Mouse (Mus musculus) ZHBTc4 (cell line): ENCODE measurements around the gene AW011738.

ENCODE experiments used
- DNase-seq: peaks from one replicate; pipeline ENCODE4 v3.0.0-alpha.2; 2011; ENCODE audit warnings: low read depth, low spot score

The AW011738 gene

DNA sequence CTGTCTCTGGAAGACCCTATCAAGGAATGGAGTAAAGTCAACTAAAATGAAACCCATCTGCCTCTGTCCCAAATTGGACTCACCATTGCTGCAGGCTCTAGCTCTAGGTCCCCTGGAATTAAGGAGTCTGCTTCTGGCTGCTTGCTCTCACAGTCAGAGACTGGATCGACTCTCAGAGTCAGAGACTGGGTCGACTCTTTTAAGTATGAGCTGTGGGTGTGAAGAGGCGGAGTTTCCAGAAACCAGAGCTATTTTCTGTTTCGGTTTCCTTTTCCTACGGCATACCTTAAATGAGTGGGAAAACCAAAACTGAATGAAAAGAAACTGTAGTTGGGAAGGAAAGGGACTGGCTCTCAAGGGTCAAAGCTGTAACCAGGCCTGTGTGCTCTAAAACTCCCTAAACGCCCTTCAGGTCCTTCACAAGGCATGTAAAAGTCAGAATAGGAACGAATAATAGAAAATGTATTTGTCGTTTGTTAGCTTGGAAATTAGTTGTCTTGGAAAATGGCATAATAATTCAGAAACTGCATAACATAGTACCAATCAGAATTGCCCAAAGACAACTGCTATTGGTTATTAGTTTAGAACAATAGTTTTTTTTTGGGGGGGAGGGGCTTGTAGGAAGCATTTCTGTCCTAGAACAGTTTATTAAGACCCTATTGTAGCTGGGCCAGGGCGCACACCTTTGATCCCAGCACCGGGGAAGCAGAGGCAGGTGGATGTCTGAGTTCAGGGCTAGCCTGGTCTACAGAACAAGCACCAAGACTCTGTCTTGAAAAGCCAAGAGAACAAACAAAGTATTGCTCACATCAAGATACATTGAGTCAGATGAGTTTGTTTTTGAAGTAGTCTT lies 2.3 kb upstream of the AW011738 start, which contains the start of gene Isg15:
TSS of gene Isg15 (minus strand) at position 196 of the 853 bp plus-strand sequence.
- DNase-seq: no peak

DNA sequence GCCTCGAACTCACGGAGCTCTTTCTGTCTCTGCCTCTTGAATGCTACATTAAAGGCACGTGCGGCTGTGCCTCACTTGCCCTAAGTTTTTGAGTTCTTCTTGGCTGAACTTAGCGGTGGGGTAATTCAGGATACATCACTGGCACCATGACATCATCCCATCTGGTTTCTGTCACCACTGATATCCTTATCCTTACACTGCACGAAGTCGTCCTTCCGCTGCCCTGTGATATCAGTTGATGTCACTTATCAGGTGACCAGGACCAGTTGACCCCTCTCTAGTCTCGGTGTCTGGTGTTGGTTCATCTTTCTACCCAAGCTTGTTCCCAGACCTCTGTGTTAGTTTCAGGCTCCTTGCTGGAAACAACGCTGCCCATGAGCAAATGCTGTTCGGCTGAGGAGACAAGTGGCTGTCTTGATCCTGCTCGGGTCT lies 626 bp upstream of the AW011738 start:
- no peak for DNase-seq

DNA sequence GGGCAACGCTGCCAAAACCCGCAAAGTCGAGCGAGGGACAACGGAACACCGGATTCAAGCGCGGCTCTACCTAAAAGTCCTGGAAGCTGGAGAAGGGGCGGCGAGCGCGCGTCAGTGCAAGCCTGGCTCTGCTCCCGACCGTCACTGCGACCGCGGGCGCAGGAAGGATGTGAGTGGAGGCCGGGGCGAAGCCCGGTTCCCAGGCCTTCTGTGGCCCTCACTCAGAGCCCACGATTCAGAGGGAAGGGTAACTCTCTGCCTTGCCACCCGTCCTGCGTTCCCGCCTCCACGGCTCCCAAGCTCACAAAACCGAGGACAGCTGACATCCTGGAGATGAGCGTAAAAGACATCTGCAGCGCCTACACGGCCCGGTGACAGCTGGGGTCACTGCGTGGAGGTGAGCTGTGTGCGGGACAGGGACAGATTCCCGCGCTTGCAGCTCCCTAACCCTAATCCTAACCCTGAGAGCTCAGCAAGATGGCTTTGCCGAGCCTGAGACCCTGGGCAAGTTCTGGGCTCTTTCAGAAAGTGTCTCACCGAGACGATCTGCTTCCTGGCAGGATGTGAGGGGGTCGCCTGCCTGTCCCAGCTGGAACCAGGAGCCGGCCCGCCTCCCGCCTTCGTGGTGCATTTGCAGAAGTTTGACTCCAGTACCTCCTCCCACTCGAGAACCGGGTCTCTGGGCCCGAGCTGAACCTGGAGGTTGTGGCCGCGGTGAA lies 468 bp downstream of the AW011738 start:
- DNase-seq: peak; percentile 70

DNA sequence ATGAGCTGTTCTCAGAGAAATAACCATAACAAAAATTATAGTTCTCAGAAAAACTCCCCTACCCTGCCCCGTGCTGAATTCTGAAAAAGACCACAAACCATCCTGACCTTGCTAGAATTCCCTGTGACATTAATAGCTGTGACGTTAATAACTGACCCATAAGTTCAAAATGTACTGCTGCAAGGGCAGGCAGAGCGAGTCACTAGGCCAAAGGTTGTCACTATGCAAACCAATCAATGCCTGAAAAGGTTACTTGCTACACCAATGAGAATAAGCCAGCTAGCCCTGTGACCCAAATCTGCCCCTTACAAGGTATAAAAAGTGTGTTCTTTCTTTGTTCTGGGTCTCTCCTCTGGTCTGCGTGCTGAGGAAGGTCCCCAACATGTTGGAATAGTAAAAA lies 5.8 kb downstream of the AW011738 start:
- no peak for DNase-seq

DNA sequence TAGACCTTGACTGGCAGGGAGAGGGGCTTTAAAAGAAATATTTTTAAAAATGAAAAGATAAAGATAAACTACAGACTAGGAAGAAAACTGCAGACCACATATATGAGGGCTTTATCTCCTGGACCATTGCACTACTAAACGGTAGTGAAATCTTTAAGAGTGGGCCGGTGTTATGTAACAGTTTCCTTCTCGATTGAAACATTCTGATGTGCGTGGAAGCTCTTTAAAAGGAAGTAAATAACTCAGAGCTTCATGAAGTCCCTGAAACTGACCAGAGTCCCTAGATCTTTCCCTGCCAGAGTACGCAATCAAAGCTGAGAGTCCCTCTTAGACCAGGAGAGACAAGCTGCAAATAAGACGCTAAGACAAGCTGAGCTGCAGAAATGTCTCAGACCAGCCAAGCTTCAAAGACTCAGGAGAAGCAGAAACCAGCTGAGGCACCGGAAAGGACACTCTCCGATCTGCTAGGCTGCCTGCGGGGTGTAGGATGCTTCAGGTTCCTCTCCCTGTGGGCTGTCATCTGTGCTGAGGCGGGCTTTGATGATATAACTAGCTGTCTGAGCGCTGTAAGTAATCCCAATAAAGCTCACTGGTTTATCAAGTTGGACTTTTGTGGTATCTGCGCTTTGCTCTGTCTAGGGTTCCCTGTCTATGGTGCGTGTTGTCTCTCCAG lies 7.0 kb downstream of the AW011738 start:
- DNase-seq: no peak

DNA sequence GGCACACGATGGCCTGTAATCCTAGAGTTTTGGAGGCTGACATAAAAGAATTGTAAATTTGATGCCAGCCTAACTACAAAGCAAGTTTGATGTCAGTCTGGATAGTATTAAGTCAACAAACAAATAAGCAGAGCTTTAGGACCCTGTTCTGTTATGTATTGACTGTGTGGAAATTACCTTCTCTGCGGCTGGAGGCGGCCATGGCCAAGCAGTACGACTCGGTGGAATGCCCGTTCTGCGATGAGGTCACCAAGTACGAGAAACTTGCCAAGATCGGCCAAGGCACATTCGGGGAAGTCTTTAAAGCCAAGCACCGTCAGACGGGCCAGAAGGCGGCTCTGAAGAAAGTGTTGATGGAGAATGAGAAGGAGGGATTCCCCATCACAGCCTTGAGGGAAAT lies 10.0 kb downstream of the AW011738 start:
- no peak for DNase-seq

DNA sequence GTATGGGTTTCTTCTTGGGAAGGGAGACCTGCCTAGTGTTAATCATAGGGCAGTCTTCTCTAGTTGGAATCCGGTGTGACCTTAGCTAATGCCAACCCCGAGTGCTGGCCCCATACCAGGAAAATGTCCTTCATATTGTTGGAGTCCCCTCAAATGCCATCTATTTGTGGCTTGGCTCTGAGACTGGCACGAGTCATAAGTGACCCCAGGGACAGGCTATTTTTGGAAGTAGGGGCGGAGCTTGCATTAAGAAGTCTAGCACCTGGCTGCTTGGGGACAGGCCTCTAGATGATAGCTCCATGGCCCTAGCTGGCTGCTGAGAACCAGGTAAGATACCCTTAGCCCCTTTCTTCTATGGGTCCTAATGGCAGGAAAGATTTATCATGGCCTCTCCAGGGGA lies 12.5 kb downstream of the AW011738 start, which contains the start of gene Perm1:
TSS of gene Perm1 (plus strand) at position 220 of the 400 bp plus-strand sequence.
- DNase-seq: no peak

DNA sequence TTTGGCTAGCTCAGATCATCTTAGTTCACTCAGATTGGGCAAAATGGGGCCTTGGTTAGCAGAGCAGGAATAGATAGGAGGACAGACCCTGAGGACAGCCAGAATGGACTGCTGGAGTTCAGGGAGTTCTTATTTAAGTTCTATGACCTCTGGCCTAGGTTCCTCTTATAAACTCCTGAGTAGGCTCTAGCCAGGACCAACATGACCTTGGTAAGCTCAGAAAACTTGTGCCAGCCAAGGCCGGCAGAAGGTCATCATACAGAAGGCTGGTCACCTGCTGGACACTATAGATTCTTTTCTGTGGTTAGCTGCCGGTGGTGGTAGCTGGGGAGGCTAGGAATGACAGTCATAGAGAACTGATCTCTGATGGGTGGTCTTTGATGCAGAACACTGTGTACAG lies 13.1 kb downstream of the AW011738 start:
- DNase-seq: no peak

DNA sequence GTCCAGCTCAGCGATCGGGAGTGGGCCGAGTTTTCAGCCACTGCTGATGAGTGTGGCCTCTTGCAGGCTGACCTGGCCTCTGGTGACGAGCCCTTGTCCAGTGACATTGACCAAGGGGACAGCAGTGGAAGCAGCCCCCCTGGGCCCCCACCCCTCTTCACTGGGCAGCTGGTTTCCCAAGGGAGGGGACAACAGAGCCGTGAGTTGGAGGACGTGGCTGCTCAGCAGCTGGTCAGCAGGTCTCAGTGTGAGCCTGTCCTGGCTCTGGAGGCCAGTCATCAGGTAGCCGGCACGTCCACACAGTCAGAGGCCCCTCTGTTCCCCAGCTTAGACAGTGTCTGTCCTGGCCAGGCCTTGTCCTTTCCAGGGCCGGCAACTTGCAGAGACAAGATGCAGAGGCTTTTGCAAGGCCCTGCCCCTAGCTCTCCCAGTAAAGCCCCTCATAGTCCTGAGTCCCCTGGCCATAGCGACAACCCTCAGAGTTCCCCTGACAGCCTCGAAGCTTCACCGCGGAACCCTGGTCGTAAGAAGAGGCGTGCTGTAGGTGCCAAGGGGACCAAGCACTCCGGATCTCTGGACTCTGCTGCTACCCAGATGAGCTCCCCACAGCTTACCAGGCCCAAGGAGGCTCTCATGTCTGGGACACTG lies 14.0 kb downstream of the AW011738 start:
- no peak for DNase-seq

DNA sequence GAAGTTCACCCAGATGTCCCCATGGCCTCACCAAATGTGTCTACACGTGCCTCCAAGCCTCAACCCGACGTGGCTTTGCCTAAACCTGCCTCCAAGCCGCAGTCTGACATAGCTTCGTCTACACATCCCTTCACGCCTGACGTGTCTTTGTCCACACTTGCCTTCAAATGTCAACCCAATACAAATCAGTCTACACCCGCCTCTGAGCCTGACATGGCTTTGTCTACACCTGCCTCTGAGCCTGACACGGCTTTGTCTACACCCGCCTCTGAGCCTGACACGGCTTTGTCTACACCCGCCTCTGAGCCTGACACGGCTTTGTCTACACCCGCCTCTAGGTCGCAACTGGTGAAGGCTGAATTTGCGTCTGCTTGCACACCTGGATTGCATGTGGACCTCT lies 14.7 kb downstream of the AW011738 start:
- DNase-seq: no peak

DNA sequence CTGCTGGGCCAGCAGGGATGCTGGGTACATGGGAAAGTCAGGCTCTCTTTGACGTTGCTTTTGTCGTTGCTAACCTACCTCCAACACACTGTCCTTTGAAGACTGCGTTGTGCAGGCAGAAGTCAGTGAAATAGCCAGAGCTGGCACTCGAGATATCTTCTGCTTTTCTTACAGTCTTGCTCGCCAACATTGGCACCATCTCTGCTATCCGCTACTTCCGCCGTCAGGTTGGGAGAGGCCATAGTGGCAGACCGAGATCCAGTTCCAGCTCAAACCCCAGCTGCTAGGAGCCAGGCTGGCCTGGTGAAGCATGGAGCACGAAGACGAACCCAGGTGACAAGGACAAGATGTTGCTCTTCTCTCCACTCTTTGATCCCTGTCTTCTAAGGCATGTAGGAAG lies 16.8 kb downstream of the AW011738 start:
- no peak for DNase-seq

DNA sequence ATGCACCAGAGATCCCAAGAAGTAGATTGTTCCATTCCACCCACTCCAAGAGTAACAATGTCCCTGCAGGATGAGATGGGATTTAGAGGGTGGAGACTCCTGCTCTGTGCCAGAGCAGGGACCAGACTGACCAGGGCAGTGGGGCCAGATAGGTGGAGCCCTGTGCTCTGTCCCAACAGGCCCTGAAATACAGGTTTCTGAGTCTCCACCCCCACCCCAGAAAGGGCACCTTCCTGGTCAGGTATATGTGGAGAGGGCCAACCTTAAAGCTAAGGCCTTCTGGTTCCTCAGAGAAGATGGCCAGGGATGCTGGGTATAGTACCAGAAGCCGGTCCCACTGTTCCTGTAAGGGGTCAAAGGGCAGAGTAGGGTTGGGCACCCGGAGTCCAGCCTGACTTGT lies 21.2 kb downstream of the AW011738 start:
- no peak for DNase-seq

DNA sequence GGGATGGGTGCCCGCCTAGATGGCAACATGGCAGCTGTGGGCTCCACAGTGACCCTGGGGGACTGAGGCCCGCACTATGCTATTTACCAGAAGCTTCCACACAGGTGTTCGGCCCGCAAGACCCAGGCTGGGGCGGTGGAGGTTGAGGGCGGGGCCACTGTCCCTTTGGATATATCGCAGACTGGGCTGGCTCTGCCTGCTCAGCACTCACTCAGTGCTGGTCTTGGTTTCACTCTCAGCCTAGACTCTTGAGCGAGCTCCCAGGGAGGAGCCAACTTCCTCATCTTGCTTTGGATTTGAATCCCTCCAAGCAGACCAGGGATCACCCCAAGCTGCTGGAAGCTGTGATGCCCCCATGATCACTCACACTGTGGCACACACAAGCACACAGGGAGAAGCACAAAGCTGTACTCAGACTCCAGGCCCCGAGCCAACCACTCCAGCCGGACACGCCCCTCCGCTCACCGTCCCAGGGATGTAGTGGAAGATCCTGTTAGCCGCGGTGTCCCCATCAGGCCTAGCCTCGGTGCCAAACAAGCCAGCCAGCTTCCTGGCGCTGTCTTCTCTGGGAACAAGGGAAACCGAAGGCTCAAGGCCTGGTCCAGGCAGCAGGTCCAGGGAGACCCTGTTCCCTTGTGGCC lies 24.8 kb downstream of the AW011738 start:
- peak; percentile 39 for DNase-seq

DNA sequence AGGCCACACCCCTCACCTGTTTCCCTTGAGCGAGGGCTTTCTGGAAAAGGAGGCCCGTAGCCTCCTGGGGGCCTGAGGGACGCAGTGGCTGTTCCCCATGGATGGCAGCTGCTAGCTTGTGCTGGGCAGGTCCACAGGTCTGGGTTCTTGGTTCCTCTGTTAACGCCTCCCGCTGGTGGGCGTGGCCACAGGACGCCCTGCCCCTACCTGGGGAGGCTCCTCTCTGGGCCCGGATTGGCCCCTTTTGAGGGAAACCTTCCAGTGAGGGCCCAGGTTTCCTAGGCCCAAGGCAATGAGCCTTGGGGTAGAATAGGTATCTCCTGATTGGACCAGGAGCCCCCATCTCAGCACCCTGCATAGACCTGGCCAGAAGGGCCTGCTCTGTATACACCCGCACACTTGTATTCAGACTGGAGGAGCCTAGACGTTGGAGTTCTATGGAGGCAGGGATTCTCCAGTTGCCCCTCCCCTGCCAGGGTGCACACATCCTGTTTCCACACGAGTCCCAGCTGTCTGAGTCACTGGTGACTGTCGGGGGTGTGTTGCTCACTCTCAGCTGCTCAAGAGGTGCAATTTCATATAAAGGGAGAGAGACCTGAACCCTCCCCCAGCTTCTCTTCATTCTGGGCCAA lies 25.4 kb downstream of the AW011738 start:
- DNase-seq: peak; percentile 80

DNA sequence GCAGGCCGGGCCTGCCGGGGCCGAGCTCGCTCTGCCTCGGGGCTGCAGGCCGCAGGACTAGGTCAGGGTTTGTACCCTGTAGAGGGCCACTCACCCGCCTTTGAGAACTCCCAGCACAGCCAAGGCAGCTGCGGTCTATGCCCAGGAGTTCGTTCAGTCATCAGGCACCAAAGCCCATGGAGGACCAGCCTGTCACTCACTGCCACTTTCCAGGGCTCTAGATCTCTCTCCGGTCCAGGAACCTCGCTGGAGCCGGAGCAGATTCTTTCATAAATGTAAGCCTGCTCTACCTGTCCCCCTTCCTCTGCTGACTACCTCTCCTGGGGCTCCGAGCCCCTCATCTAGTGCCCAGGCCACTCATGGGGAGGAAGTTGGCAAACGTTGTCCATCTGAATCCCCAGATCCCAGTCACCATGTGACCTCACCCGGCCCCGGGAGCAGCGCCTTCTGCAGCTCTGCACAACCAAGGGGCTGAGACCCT lies 31.0 kb downstream of the AW011738 start:
- DNase-seq: peak; percentile 60

DNA sequence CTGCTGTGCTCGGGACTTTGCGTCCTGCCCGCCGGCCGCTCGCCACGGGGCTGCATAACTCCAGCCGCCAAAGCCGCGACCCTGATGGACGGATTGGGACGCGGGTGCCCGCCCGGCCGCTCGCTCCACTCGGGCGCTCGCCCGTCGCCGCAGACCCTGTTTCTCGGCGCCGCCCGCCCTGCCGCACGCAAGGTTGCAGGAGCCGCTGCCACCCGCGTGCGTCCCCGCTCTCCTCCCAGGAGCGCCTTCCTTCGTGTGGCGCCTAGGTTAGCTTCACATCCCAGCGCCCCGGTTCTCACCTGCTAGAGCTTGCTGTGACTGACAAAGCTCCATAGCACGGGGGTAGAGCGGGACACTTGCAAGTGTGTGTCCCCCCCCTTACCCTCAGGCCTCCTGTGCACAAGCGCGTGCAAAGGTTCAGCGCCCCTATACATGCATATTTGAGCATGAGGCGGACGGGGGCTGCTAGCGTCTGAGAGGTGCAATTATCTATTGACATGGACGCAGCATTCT lies 31.7 kb downstream of the AW011738 start, which contains the start of gene Plekhn1:
TSS of gene Plekhn1 (minus strand) at position 157 of the 513 bp plus-strand sequence.
- DNase-seq: peak; percentile 85

DNA sequence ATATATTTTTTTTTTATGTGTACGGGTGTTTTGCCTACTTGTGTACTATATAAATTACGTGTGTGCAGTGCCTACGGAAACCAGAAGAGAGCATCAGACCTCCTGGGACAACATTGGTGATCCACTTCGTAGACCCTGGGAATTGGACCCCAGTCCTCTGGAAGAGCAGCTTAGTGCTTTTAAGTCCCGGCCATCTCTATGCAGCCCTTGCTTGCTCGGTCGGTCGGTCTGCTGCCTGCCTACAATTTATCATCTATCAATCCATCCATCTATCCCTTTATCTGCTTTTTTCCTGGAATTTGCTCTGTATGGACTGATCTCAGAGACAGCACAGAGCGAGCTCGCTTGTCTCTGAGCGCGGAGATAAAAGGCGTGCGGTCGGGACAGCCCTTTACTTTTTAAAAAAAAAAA lies 32.3 kb downstream of the AW011738 start:
- DNase-seq: peak; percentile 74

DNA sequence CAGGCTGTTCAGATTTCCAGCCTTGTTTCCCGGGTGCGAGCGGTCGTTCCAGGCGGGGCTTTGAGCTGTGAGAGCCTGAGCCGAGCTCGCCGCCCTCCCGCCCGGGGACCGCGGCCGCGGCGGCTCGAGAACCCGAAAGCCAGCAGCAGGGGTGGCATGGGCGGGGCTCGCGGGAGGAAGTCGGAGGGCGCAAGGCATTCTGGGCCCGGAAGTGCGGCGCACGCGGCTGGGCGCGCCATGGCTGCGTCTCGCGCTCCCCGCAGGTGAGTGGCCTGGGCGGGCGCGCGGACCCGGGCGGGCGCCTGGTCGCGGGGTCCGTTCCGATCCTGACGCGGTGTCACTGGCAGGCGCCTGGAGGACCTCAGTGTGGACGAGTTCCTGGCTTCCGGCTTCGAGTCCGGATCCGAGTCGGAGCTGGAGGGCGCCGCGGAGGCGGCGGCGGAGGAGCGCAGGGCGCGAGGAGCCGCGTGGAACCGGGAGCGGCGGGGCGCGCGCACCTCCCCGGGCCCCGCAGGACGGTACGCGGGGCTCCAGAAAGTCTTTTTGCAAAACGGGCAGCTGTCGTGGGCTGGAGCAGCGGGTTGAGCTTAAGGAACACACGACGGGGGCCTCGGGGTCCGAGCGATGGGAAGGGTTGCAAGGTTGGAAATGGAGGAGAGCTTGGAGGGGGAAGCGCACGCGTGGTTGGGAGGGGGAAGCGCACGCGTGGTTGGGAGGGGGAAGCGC lies 32.9 kb downstream of the AW011738 start, which contains the start of gene Noc2l:
TSS of gene Noc2l (plus strand) at position 203 of the 726 bp plus-strand sequence.
- DNase-seq: peak; percentile 97
